Mouse (Mus musculus) embryonic fibroblast, embryonic 13.5 days (primary cell): ENCODE measurements around the gene Lrba.

ENCODE experiments used
- CTCF ChIP-seq: IDR thresholded peaks from 2 replicates; pipeline ENCODE4 v1.5.1; 2011; ENCODE audit warnings: mild to moderate bottlenecking, control low read depth, low read length, moderate library complexity, borderline replicate concordance; ENCODE audit not compliant: insufficient read depth
- POLR2A ChIP-seq: IDR thresholded peaks from 2 replicates; pipeline ENCODE4 v1.6.1; 2011; ENCODE audit warnings: low read depth, mild to moderate bottlenecking, control low read depth, low read length, moderate library complexity

DNA sequence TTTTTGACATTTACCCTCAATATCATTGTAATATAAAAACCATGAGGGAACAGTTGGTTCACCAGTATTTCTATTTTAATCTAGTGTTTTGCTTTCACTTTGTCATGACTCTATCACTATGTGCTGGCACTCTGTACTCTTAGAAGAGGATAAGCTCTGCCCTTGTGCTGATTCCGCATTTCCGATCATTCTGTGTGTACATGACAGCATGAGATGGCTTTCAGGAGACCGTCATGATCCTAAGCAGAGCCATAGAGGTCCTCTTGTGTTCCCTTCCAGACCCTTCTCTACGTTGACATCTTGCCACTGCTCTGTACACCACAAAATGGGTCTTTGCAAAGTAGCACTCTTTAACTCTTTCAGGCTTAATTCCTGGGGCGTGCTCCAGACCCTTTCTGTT lies 411.0 kb downstream of the Lrba start:
- TF ChIP-seq POLR2A (no peak), CTCF (no peak)
